Mouse (Mus musculus): Measurements from ENCODE around the gene Jph2. TPM values are rescaled to one million over a fixed set of nuclear protein-coding genes. Genes with fewer than 3 reads are reported as not detected.

Gene Jph2
- polyA plus RNA-seq (2015; fragmentation: Illumina TruSeq; extraction: RNeasy Lipid Tissue Mini Kit (QIAGEN cat#74804); ENCODE audit: insufficient read depth, low read depth, low replicate concordance): 1.8 TPM

GRCm38 (mm10) chr2:163397905-163398304 lies at the start of gene Jph2:
Gene Jph2, minus strand, starts transcription at chr2:163397993.

DNA sequence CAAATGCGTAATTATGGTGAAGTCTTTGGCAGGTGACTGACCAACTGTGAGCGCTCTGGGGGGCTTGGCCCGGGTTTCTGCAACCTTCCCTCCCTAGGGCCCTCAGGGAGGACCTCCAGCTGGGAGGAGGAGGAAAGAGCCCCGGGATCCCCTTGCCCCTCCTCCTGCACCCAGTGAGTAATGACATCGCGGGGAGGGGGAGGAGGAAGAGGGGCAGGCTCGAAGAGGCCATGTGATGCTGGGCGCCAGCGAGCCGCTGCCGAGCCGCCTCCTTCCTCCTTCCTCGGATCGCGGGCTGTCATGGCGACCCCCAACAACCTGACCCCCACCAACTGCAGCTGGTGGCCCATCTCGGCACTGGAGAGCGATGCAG lies 40.4 kb upstream of the Jph2 start, which contains the start of gene Gdap1l1:
TSS of gene Gdap1l1 (plus strand) at position 231 of the 373 bp plus-strand sequence.

DNA sequence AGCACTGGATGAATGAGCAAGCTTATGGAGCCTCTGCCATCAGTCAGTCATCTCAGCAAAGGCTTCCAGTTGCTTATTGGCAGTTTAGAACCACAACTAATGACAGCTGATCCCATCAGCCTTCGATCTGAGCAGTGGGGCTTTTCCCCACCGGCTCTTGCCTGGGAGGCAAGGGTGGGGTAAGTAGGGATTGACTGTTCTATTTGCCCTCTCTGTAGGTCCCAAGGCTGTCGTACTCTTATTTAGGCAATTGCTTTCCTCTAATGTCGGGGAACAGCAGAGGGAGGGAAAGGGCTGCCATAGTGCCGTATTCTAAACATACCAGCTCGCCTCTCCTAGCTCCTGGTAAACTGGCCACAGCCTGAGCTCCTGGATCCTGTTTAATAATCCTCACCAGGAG lies 26.8 kb upstream of the Jph2 start, which contains the start of gene Oser1:
TSS of gene Oser1 (minus strand) at position 101 of the 400 bp plus-strand sequence.

Other genes starting within 250 kb of the Jph2 start
- 0.41 TPM for gene Tox2, start 194.9 kb downstream of the Jph2 start, polyA plus RNA-seq (2015; fragmentation: Illumina TruSeq; extraction: RNeasy Lipid Tissue Mini Kit (QIAGEN cat#74804); ENCODE audit: insufficient read depth, low read depth, low replicate concordance)
- gene Oser1, start 26.7 kb upstream of the Jph2 start, polyA plus RNA-seq (2015; fragmentation: Illumina TruSeq; extraction: RNeasy Lipid Tissue Mini Kit (QIAGEN cat#74804); ENCODE audit: insufficient read depth, low read depth, low replicate concordance): 14.9 TPM
- 2.2 TPM for gene Gdap1l1, start 40.5 kb upstream of the Jph2 start, polyA plus RNA-seq (2015; fragmentation: Illumina TruSeq; extraction: RNeasy Lipid Tissue Mini Kit (QIAGEN cat#74804); ENCODE audit: insufficient read depth, low read depth, low replicate concordance)
- 3.6 TPM for gene Fitm2, start 74.6 kb upstream of the Jph2 start, polyA plus RNA-seq (2015; fragmentation: Illumina TruSeq; extraction: RNeasy Lipid Tissue Mini Kit (QIAGEN cat#74804); ENCODE audit: insufficient read depth, low read depth, low replicate concordance)
- gene R3hdml, start 94.3 kb upstream of the Jph2 start, polyA plus RNA-seq (2015; fragmentation: Illumina TruSeq; extraction: RNeasy Lipid Tissue Mini Kit (QIAGEN cat#74804); ENCODE audit: insufficient read depth, low read depth, low replicate concordance): not detected
- 4.2 TPM for gene Hnf4a, start 108.8 kb upstream of the Jph2 start, polyA plus RNA-seq (2015; fragmentation: Illumina TruSeq; extraction: RNeasy Lipid Tissue Mini Kit (QIAGEN cat#74804); ENCODE audit: insufficient read depth, low read depth, low replicate concordance)
- gene Ttpal, start 204.3 kb upstream of the Jph2 start, polyA plus RNA-seq (2015; fragmentation: Illumina TruSeq; extraction: RNeasy Lipid Tissue Mini Kit (QIAGEN cat#74804); ENCODE audit: insufficient read depth, low read depth, low replicate concordance): 4.8 TPM
- 125 TPM for gene Serinc3, start 247.1 kb upstream of the Jph2 start, polyA plus RNA-seq (2015; fragmentation: Illumina TruSeq; extraction: RNeasy Lipid Tissue Mini Kit (QIAGEN cat#74804); ENCODE audit: insufficient read depth, low read depth, low replicate concordance)